Comparison of ENCODE assay signal across 10 mouse cellular contexts in the genomic region with DNA sequence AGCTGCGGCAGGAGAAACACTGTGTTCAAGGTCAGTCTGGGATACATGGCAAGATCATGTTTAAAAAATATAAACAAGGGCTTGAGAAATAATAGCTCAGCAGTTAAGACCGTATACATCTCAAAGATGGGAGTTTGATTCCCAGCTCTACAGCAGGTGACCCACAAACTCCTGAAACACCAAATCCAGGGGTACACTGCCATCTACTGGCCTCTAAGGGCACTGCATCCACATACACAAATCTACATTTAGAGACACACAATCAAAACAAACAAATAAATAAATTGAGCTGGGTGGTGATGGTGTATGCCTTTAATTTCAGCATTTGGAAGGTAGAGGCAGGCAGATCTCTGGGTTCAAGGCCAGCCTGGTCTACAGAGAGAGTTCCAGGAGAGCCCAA. TPM values are rescaled to one million over a fixed set of nuclear protein-coding genes. Genes with fewer than 3 reads are reported as not detected.
DNase-seq lines count a peak whose midpoint lies in the region; ATAC-seq and TF ChIP-seq lines count a peak whose summit lies in the region.
"Had no signal": no experiment of that assay in that cellular context is flagged by ENCODE, and none has a peak within 500 bp of the region (broad histone marks: within the 10 kb centered on the region; RNA-seq: fewer than 3 reads in every experiment).

No protein-coding gene starts in this region.

- no peak overlapping the region for H3K4me3 ChIP-seq in layer of hippocampus, adult 2 months
- no peak overlapping the region for H3K4me3 ChIP-seq in stomach, postnatal 0 days (ENCODE audit: low read depth, low read length)
- H3K4me3 ChIP-seq: forebrain, embryonic 12.5 days; limb, embryonic 15.5 days had no signal

- 86% methylated on average over 2 of the region's 2 CpGs for WGBS in stomach, postnatal 0 days

- peak; percentile 21 for DNase-seq in adrenal gland, postnatal 10 days
- DNase-seq in adrenal gland, adult 2 months, result no peak
- no peak for DNase-seq in layer of hippocampus, adult 2 months (ENCODE audit: low spot score in 2 of 2)
- no peak for DNase-seq in layer of hippocampus, postnatal 14 days (ENCODE audit: low spot score in 2 of 2)
- no peak for DNase-seq in stomach, postnatal 0 days (ENCODE audit: low spot score)
- DNase-seq in urinary bladder, postnatal 10 days (ENCODE audit: low spot score), result no peak
- DNase-seq in right cerebral cortex, adult 2 months (ENCODE audit: low spot score in 2 of 2), result no peak

- peak; percentile 70 for ATAC-seq in granulocyte monocyte progenitor cell, adult 5-6 weeks (replicated peaks; ENCODE audit: poor library complexity, severe bottlenecking)
- ATAC-seq in stomach, postnatal 0 days (ENCODE audit: low FRiP score, low TSS enrichment), result no peak

- H3K4me1 ChIP-seq in stomach, postnatal 0 days (replicated peaks; ENCODE audit: control insufficient read depth, insufficient read depth), result no peaks in the 10 kb centered on the region
- H3K4me1 ChIP-seq: forebrain, embryonic 12.5 days; limb, embryonic 15.5 days had no signal

- no peaks in the 10 kb centered on the region for H3K27me3 ChIP-seq in stomach, postnatal 0 days (ENCODE audit: control insufficient read depth, insufficient read depth, low read length)
- H3K27me3 ChIP-seq: forebrain, embryonic 12.5 days; limb, embryonic 15.5 days had no signal

- TF ChIP-seq EP300 in stomach, postnatal 0 days (optimal IDR thresholded peaks at IDR 0.05), result no peak

- TF ChIP-seq CTCF in layer of hippocampus, adult 2 months (conservative IDR thresholded peaks at IDR 0.05), result peak; percentile 77
- TF ChIP-seq CTCF in stomach, postnatal 0 days (IDR thresholded peaks at IDR 0.05; ENCODE audit: low read depth), result peak; percentile 68

- H3K9me3 ChIP-seq in stomach, postnatal 0 days (ENCODE audit: control insufficient read depth, low read length), result no peaks in the 10 kb centered on the region
- H3K9me3 ChIP-seq: forebrain, embryonic 12.5 days; limb, embryonic 15.5 days had no signal

- H3K27ac ChIP-seq in layer of hippocampus, adult 2 months, result no peak overlapping the region
- no peak overlapping the region for H3K27ac ChIP-seq in stomach, postnatal 0 days (replicated peaks)
- H3K27ac ChIP-seq: forebrain, embryonic 12.5 days; limb, embryonic 15.5 days had no signal

- no peak overlapping the region for H3K4me2 ChIP-seq in stomach, postnatal 0 days (replicated peaks; ENCODE audit: low read depth)
- H3K4me2 ChIP-seq: forebrain, embryonic 12.5 days; limb, embryonic 15.5 days had no signal

- H3K9ac ChIP-seq in stomach, postnatal 0 days (ENCODE audit: low read length), result no peak overlapping the region
- H3K9ac ChIP-seq: forebrain, embryonic 12.5 days; limb, embryonic 15.5 days had no signal

- H3K36me3 ChIP-seq in stomach, postnatal 0 days (ENCODE audit: control insufficient read depth, insufficient read depth, low read length), result no peaks in the 10 kb centered on the region
- H3K36me3 ChIP-seq: forebrain, embryonic 12.5 days; limb, embryonic 15.5 days had no signal

RNA-seq across cellular contexts. Expression of a gene that starts 32.7 kb away (rescaled TPM):
- 10 to 100 TPM; 33.7 to 37.9 TPM for total RNA-seq in adrenal gland, postnatal 10 days (2021)
- 10 to 100 TPM; 23.2 to 29.2 TPM for total RNA-seq in adrenal gland, adult 2 months (2021)
- polyA plus RNA-seq in adrenal gland, adult 2 months (2012; rRNA removed), result 5.0 and 5.3 TPM in 2 replicates
- 10 to 100 TPM; 45.9 to 46.3 TPM for total RNA-seq in layer of hippocampus, adult 2 months (2021)
- total RNA-seq in layer of hippocampus, postnatal 14 days (2021), result 10 to 100 TPM; 34.4 to 38.1 TPM
- total RNA-seq in granulocyte monocyte progenitor cell, adult 5-6 weeks (2014; fragmentation: Nextera tagmentation), result 18.8 and 21.6 TPM in 2 replicates
- total RNA-seq in granulocyte monocyte progenitor cell, adult 5-6 weeks (2017), result 46.8 and 70.1 TPM in 2 replicates
- 16.9 and 17.9 TPM in 2 replicates for polyA plus RNA-seq in stomach, postnatal 0 days (2015; fragmentation: Nextera tagmentation; extraction: Ambion mirVana)

RNA-seq across cellular contexts. Expression of a gene that starts 39.2 kb away (rescaled TPM):
- 10 to 100 TPM; 31.3 to 33.3 TPM for total RNA-seq in adrenal gland, postnatal 10 days (2021)
- total RNA-seq in adrenal gland, adult 2 months (2021), result 10 to 100 TPM; 29.3 to 44.1 TPM
- polyA plus RNA-seq in adrenal gland, adult 2 months (2012; rRNA removed), result 5.8 and 8.3 TPM in 2 replicates
- total RNA-seq in layer of hippocampus, adult 2 months (2021), result 10 to 100 TPM; 28.8 to 30.3 TPM
- total RNA-seq in layer of hippocampus, postnatal 14 days (2021), result 10 to 100 TPM; 26.4 to 29.6 TPM
- 43.0 and 44.0 TPM in 2 replicates for total RNA-seq in granulocyte monocyte progenitor cell, adult 5-6 weeks (2014; fragmentation: Nextera tagmentation)
- 36.1 and 40.2 TPM in 2 replicates for total RNA-seq in granulocyte monocyte progenitor cell, adult 5-6 weeks (2017)
- 18.7 and 20.2 TPM in 2 replicates for polyA plus RNA-seq in stomach, postnatal 0 days (2015; fragmentation: Nextera tagmentation; extraction: Ambion mirVana)

RNA-seq across cellular contexts. Expression of a gene that starts 45.8 kb away (rescaled TPM):
- 10 to 100 TPM; 20.9 to 27.4 TPM for total RNA-seq in adrenal gland, postnatal 10 days (2021)
- total RNA-seq in adrenal gland, adult 2 months (2021), result 10 to 100 TPM; 19.5 to 27.9 TPM
- polyA plus RNA-seq in adrenal gland, adult 2 months (2012; rRNA removed), result 4.3 and 5.1 TPM in 2 replicates
- total RNA-seq in layer of hippocampus, adult 2 months (2021), result 10 to 100 TPM; 35.8 to 38.6 TPM
- total RNA-seq in layer of hippocampus, postnatal 14 days (2021), result 10 to 100 TPM; 30.8 to 36.3 TPM
- 22.1 and 26.8 TPM in 2 replicates for total RNA-seq in granulocyte monocyte progenitor cell, adult 5-6 weeks (2014; fragmentation: Nextera tagmentation)
- total RNA-seq in granulocyte monocyte progenitor cell, adult 5-6 weeks (2017), result 51.4 and 61.2 TPM in 2 replicates
- polyA plus RNA-seq in stomach, postnatal 0 days (2015; fragmentation: Nextera tagmentation; extraction: Ambion mirVana), result 39.0 and 39.9 TPM in 2 replicates
